Mouse (Mus musculus) kidney, postnatal 4 days (tissue): ENCODE measurements around the gene Olah.
A peak's percentile ranks its signal among the peaks of the same experiment; 100 is the strongest.
"Not testable (repeated sequence)": the region's sequence is repeated elsewhere in the genome, so short reads cannot be mapped to it uniquely, and the experiment has no call there.

Source experiments
- DNase-seq, 2 experiments: peaks; one replicate each; pipeline ENCODE4 v3.0.0; 2021; ENCODE audit warnings: mixed read lengths in 2 of 2

Gene Olah

DNA sequence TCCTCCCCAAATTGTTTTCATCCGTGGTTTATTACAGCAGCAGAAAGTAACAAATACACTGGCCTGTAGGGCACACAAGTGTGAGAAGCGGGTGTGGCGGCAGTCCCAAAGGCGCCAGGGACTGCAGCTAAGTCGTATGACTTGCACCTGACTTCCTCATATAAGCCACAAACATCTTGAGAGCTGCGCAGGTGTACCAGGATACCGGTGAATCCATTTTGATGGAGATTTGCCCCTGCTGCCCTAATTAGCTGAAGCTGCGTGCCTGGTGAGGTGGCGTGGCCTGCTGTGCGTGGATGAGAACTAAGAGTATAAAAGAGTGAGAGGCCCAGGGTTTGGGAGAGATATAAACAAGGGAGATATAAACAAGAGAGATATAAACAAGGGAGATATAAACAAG, at the start of gene Olah:
Olah (minus strand) TSS at position 101 of the 400 bp plus-strand sequence.
- DNase-seq, result not testable (repeated sequence)

- no peak for DNase-seq
Observed at GRCm38 (mm10) chr2:3445984-3446383, 49.0 kb upstream of the Olah start.

- no peak for DNase-seq
Observed at GRCm38 (mm10) chr2:3444206-3444605, 47.2 kb upstream of the Olah start.

DNA sequence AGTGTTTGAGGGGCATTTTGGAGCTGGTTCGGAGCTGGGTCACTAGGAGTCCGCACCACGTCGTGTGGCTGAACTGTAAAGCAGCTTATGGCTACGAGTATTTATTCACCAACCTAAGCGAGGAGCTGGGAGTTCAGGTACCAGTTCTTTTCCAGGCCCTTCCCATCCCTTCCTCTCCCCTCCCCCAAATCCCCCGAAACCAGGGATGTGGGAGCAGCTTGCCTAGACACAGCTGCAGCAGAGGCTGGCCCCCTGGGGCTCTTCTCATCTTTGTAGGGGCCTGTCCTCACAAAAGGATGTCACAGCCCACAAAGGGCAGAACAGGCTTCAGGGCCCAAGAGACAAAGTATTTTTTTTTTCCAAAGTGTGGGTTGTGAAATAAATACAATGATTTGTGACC, 40.9 kb upstream of the Olah start:
- DNase-seq, result no peak

DNA sequence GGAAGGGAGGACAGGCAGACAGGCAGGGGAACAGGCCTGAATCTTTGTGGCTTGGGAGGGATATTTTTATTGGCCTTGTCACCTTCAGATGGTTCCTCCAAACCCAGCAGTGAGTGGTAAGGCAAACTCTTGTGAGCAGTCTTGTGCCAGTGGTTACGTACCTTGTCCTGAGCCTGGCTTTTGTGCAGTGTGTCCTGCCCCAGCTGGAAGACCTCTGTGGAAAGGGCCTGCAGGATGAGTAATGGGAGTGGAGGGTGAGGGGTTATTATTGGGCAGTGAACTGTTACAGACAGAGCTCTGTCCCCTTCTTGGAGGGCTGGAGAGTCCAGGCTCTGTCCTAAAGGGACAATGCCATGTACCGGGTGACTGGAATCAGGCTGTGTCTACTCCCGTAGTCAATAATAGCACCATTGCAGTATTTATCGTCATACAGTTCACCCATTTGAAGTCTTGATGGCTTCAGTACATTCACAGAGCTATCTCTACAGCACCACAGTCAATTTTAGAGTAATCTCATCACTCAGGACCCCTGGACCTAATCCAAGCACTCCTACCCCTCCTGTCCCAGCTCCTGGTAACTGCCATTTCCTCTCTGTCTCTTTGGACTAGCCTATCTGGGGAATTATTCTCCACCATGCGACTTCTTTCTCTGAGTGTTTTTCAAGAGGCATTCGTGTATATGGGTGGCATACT, 38.5 kb upstream of the Olah start:
- no peak for DNase-seq

GRCm38 (mm10) chr2:3430956-3431355, 33.9 kb upstream of the Olah start:
- no peak for DNase-seq

DNA sequence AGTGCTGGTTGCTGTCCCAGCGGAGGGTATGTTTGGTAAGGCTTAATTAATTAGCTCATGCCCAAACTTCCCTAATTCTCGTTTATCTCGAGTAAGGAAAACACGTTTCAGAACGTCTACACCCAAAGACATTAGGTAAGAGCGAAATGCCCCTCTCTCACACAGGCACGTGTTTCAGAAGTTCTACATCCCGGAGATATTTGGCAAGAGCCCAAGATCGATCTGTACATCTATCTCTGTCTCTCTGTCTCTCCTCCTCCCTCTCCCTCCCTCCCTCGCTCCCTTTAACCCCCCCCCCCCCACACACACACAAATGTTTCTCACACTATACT, 27.5 kb upstream of the Olah start:
- no peak for DNase-seq

DNA sequence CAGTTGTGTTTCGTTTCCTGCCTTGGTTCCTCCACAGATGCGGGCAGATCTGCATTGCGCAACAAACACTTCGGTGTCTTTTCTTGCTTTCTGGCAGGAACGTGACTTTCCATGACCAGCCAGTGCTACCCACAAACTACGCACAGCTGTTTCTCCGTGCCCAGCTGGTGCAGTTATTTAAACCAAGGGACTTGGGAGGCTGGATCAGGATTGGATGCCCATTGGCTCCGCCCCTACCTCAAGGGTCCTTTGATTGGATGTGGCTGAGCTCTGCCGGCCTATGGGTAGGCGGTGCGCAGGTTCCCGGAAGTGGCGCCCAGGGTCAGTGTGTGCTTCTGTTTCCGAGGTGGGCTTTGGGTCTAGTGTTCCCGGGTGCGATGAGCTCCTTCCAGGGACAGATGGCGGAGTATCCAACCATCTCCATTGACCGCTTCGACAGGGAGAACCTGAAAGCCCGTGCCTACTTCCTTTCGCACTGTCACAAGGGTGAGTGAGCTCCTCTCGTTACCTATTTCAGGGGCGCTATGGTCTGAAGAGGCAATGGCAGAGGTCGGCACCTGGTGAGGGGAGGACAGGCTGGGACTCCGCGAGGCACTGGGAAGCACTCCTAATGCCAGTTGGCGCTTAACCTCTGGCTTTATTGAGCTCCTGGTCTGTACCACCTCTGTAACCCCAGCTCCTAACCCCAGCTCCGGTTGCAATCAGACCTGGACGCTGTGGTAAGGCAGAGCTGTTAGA, 27.0 kb upstream of the Olah start, which contains the start of gene Dclre1c:
Dclre1c (plus strand) TSS at position 291 of the 738 bp plus-strand sequence.
- peak; percentile 88 to 94 for DNase-seq

GRCm38 (mm10) chr2:3422548-3422947, 25.5 kb upstream of the Olah start, which contains the start of gene Meig1:
Gene Meig1 (minus strand): TSS chr2:3422648.
- DNase-seq, result no peak

DNA sequence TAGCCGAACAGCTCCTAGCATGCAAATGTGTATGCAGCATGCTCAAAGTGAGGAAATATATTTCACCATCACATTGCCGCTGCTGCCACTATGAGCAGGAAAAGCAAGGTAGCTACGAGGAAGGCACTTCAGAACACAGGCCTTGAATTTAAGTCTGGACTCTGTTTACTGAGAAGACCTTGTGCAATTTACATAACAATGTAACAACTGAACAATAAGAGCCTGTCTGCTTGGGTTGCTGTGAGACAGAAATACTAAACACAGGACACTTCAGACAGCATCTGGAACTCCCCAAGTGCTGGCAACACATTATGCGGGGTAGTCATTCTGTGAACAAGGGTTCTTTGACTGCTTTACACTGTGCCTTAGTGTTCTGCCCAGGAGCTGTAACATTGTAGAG, 23.1 kb upstream of the Olah start:
- DNase-seq, result no peak

DNA sequence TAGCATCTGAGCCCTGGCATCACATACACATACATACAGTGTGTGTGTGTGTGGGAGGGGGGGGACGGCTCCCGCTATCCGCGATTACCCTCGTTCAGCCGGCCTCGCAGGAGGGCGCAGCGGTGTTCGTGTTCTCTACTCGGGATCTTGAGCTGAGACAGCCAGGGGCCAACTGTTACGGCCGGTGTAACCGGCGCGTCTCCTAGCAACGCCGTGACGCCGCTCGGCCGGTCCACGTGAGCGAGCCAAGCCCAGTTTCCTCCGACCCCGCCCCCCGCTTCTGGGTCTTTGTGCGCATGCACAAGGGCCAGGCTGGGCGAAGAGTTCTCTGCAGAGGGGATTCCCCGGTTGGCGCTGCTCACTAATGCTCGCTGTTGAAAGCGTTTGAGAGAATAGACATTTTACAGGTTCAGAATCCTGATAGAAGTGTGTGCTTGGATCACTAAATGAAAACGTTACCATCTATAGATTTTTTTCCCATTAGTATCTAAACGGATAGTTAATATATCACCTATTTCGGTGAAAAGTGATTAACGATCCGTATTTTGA, 21.9 kb upstream of the Olah start:
- peak; percentile 98 for DNase-seq

GRCm38 (mm10) chr2:3415676-3416075, 18.7 kb upstream of the Olah start:
- no peak for DNase-seq

DNA sequence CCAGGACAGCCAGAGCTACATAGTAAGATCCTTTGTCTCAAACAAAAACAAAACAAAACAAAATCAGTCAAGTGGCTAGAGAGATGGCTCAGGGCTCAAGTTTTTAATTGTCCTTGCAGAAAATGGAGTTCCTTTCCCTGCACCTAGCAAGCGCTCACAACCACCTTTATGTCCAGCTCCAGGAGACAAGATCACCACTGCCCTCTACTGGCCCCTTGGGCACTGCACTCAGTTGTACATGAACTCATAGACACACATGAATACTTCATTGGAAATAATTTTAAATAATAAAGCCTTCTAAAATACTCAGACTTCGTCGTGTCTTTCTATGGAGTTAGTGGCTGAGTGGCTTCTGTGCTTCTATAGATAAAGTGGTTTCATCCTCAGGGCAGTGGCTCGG, 17.2 kb upstream of the Olah start:
- DNase-seq, result peak; percentile 82 to 85

- DNase-seq, result no peak
Observed at GRCm38 (mm10) chr2:3407756-3408155, 10.7 kb upstream of the Olah start.

DNA sequence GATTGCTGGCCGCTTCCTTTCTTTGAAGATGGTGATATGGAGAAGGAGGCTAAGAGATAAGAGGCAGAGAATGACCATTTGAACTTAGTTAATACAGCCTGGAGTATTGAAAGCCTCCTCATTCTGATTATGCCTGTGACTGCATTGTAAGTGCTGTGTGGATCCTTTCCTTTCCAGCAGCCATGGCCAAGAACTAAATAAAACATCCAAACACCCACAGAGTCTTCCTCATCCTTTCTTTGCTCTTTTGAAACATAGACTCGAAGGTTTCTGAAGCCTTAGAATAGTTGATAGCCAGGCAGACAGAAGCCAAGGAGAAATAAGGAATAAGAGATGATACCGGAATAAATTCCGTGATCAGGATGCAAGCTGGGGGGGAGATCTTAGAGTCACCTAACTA, 9.0 kb upstream of the Olah start:
- no peak for DNase-seq

DNA sequence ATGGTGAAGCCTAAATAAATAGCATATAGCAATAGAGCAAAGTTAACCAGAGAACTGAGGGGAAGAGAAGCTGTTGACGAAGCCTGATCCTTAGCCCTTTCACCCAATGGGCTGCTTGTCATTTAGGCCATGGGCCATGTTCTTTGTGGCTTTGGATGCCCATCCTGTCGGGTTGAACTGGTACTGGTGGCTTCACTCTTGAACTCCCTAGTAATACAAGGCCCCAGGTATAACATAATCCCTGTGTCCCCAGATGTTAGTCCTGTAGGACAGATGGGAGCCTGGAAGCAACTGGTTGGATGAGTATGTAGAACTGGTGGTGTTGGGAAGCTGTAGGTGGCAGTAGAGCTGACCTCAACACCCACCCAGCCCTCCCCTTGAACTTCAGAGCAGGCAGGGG, 5.1 kb downstream of the Olah start:
- DNase-seq, result no peak

DNA sequence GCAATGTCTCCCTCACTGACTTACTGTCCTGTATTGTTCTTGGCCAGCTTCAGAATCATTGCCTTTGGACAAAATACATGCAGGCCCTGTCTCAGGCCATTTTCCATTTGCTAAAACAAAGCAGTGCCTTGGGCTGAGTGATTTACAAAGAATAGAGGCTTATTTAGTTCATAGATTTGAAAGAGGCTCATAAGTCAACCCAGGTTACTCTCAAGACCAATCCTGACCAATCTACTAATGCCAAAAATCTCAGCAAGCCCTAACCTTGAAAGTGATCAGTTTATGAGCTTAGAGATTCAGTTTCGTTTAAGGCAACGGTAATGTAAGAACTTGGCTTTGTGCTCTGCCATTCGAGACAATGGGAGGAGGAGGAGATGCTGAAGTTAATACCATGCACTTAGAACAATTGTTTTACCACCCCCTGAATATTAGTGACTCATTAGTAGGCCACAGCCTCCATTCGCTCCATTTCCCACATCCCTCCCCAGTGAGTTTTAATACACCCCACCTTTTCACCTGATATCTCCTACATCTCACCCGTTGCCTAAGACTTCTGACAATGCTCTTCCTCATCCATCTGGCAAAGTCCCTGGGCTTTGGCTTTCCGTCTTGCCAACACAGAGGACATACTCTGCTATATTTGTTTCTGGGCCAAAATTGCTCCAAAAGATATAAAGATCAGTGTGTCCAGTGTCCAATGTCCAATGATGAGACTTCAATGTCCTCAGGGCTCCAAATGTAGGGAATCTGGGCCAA, 9.7 kb downstream of the Olah start:
- DNase-seq, result no peak

DNA sequence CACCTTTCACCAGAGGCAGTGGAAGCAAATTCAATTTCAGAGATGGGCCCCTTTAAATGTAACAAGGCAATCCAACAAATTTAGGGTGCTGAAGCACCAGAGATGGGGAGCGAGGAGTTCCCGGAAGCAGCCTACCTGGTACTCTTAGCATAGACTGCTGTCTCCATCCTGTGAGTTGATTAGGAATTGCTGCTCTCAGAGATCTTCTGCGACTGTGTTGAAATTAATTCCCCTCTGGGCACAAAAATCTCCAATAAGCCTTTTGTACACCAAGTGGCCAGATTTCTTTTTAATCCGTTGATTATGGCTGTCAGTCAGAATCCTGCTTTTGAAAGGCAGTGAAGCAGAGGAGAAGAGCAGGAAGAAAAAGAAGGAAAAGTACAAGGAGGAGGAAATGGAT, 31.9 kb downstream of the Olah start:
- DNase-seq, result no peak

- no peak for DNase-seq
Observed at GRCm38 (mm10) chr2:3361067-3361466, 35.9 kb downstream of the Olah start.

- DNase-seq, result no peak
Observed at GRCm38 (mm10) chr2:3357887-3358286, 39.1 kb downstream of the Olah start.

DNA sequence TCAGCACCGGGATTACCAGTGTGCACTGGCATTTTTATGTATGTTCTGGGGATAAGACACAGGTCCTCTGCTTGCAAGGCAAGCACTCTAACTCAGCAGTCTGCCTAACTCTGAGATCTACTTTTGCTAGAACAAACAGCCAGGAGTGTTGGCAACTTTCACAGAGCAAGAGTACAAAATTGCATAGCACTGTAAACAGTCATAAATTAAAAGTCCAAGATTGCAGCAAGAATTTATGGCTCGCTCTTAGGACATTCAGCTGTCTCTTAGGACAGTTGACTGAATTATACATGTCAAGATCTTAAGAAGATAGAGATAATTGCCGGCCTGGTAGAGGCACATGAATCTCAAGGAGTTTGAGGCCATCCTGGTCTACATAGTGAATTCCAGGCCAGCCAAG, 40.7 kb downstream of the Olah start:
- no peak for DNase-seq

- DNase-seq, result no peak
Observed at GRCm38 (mm10) chr2:3355793-3356192, 41.2 kb downstream of the Olah start.

DNA sequence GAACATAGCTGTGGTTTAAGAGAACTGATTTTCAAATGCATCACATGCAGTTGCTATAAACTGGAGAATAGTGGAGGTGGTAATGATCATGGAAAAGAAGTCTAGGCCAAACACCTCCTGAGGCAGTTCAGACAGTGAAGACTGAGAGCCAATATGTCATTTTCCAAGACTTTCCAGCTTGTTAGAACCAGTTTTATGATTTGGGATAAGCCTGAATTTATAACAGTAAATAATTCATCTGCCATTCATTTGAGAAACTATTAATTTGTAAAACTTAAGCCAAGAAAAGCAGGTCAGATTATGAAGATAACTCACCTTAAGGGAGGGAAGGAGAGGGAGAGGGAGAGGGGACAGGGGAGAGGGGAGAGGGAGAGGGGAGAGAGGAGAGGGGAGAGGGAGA, 43.9 kb downstream of the Olah start:
- no peak for DNase-seq
